9 mouse cellular contexts compared by ENCODE assay signal in genomic region chr6:100074672-100075335, GRCm38 (mm10).
DNase-seq lines count a peak whose midpoint lies in the region; ATAC-seq and TF ChIP-seq lines count a peak whose summit lies in the region.
"Had no signal": no experiment of that assay in that cellular context is flagged by ENCODE, and none has a peak within 500 bp of the region (broad histone marks: within the 10 kb centered on the region; RNA-seq: fewer than 3 reads in every experiment).

No protein-coding gene starts in this region.

- H3K4me2 ChIP-seq in midbrain, embryonic 12.5 days (replicated peaks) = no peak overlapping the region
- H3K4me2 ChIP-seq in midbrain, embryonic 16.5 days (ENCODE audit: low read length) = no peak overlapping the region
- peak overlapping the region; percentile 20; the same call in 1 of the 2 replicates for H3K4me2 ChIP-seq in forebrain, embryonic 13.5 days
- no peak overlapping the region for H3K4me2 ChIP-seq in hindbrain, embryonic 13.5 days
- H3K4me2 ChIP-seq in liver, postnatal 0 days (ENCODE audit: low read depth, low read length) = no peak overlapping the region
- H3K4me2 ChIP-seq in stomach, embryonic 16.5 days (ENCODE audit: low read depth, low read length) = 0 out of 2 replicates have a peak overlapping the region, but pooled peaks have one; percentile 16

- no peak overlapping the region for H3K27ac ChIP-seq in midbrain, embryonic 12.5 days (replicated peaks)
- no peak overlapping the region for H3K27ac ChIP-seq in midbrain, embryonic 16.5 days (ENCODE audit: low read length)
- no peak overlapping the region for H3K27ac ChIP-seq in forebrain, embryonic 13.5 days
- H3K27ac ChIP-seq in hindbrain, embryonic 13.5 days = no peak overlapping the region
- no peak overlapping the region for H3K27ac ChIP-seq in liver, postnatal 0 days (ENCODE audit: low read depth)
- no peak overlapping the region for H3K27ac ChIP-seq in stomach, embryonic 16.5 days (ENCODE audit: low read length)

- peaks cover 24% of the 10 kb centered on the region for H3K27me3 ChIP-seq in midbrain, embryonic 12.5 days
- H3K27me3 ChIP-seq in midbrain, embryonic 16.5 days (ENCODE audit: control insufficient read depth, insufficient read depth, low read depth, low read length) = peaks cover 3% of the 10 kb centered on the region; the same call in 1 of the 2 replicates
- H3K27me3 ChIP-seq in forebrain, embryonic 13.5 days = no peaks in the 10 kb centered on the region
- H3K27me3 ChIP-seq in hindbrain, embryonic 13.5 days = peaks cover 16% of the 10 kb centered on the region
- H3K27me3 ChIP-seq in liver, postnatal 0 days (ENCODE audit: insufficient read depth, low read length) = no peaks in the 10 kb centered on the region
- H3K27me3 ChIP-seq in stomach, embryonic 16.5 days (ENCODE audit: control insufficient read depth, insufficient read depth, low read length) = no peaks in the 10 kb centered on the region

- TF ChIP-seq CTCF in liver, postnatal 0 days (IDR thresholded peaks at IDR 0.05; ENCODE audit: low read depth) = no peak

- peak; percentile 64 for DNase-seq in liver, postnatal 0 days
- DNase-seq in thymus, postnatal 25 days = no peak
- no peak for DNase-seq in cerebellum, adult 9-11 months

- H3K9ac ChIP-seq in midbrain, embryonic 12.5 days (replicated peaks) = no peak overlapping the region
- no peak overlapping the region for H3K9ac ChIP-seq in midbrain, embryonic 16.5 days (ENCODE audit: low read depth, low read length)
- no peak overlapping the region for H3K9ac ChIP-seq in forebrain, embryonic 13.5 days
- no peak overlapping the region for H3K9ac ChIP-seq in hindbrain, embryonic 13.5 days
- no peak overlapping the region for H3K9ac ChIP-seq in liver, postnatal 0 days (replicated peaks)
- H3K9ac ChIP-seq in stomach, embryonic 16.5 days (ENCODE audit: low read length) = no peak overlapping the region

- no peaks in the 10 kb centered on the region for H3K9me3 ChIP-seq in midbrain, embryonic 12.5 days
- H3K9me3 ChIP-seq in midbrain, embryonic 16.5 days (replicated peaks; ENCODE audit: control insufficient read depth, low read length, poor library complexity, severe bottlenecking) = no peaks in the 10 kb centered on the region
- no peaks in the 10 kb centered on the region for H3K9me3 ChIP-seq in forebrain, embryonic 13.5 days (replicated peaks)
- no peaks in the 10 kb centered on the region for H3K9me3 ChIP-seq in hindbrain, embryonic 13.5 days
- H3K9me3 ChIP-seq in liver, postnatal 0 days (ENCODE audit: low read length) = peaks cover 5% of the 10 kb centered on the region
- no peaks in the 10 kb centered on the region for H3K9me3 ChIP-seq in stomach, embryonic 16.5 days (replicated peaks; ENCODE audit: control insufficient read depth, low read length)

- H3K4me3 ChIP-seq in midbrain, embryonic 12.5 days = no peak overlapping the region
- no peak overlapping the region for H3K4me3 ChIP-seq in midbrain, embryonic 16.5 days (ENCODE audit: low read depth, low read length)
- H3K4me3 ChIP-seq in forebrain, embryonic 13.5 days = no peak overlapping the region
- H3K4me3 ChIP-seq in hindbrain, embryonic 13.5 days = no peak overlapping the region
- H3K4me3 ChIP-seq in liver, postnatal 0 days (ENCODE audit: low read depth, low read length) = no peak overlapping the region
- H3K4me3 ChIP-seq in stomach, embryonic 16.5 days (replicated peaks; ENCODE audit: low read length) = no peak overlapping the region
- H3K4me3 ChIP-seq: erythroblast, embryonic 14.5 days had no signal

- no peak for TF ChIP-seq EP300 in liver, postnatal 0 days (IDR thresholded peaks at IDR 0.05; ENCODE audit: low read depth)

- no peaks in the 10 kb centered on the region for H3K36me3 ChIP-seq in midbrain, embryonic 12.5 days
- no peaks in the 10 kb centered on the region for H3K36me3 ChIP-seq in midbrain, embryonic 16.5 days (ENCODE audit: control insufficient read depth, insufficient read depth, low read length)
- no peaks in the 10 kb centered on the region for H3K36me3 ChIP-seq in forebrain, embryonic 13.5 days (ENCODE audit: poor library complexity, severe bottlenecking)
- no peaks in the 10 kb centered on the region for H3K36me3 ChIP-seq in hindbrain, embryonic 13.5 days
- H3K36me3 ChIP-seq in liver, postnatal 0 days (replicated peaks; ENCODE audit: insufficient read depth, low read length) = no peaks in the 10 kb centered on the region
- no peaks in the 10 kb centered on the region for H3K36me3 ChIP-seq in stomach, embryonic 16.5 days (ENCODE audit: control insufficient read depth, insufficient read depth, low read length)

- H3K4me1 ChIP-seq in midbrain, embryonic 12.5 days = peaks cover 11% of the 10 kb centered on the region
- H3K4me1 ChIP-seq in midbrain, embryonic 16.5 days (ENCODE audit: control insufficient read depth, insufficient read depth, low read length) = peaks cover 4% of the 10 kb centered on the region
- H3K4me1 ChIP-seq in forebrain, embryonic 13.5 days = peaks cover 26% of the 10 kb centered on the region
- H3K4me1 ChIP-seq in hindbrain, embryonic 13.5 days (replicated peaks) = peaks cover 38% of the 10 kb centered on the region
- H3K4me1 ChIP-seq in liver, postnatal 0 days (ENCODE audit: insufficient read depth) = peaks cover 4% of the 10 kb centered on the region; the same call in 1 of the 2 replicates
- peaks cover 14% of the 10 kb centered on the region for H3K4me1 ChIP-seq in stomach, embryonic 16.5 days (ENCODE audit: control insufficient read depth, insufficient read depth, low read length)

- WGBS in midbrain, embryonic 12.5 days = 26% methylated on average over 10 of the region's 10 CpGs
- 15% methylated on average over 10 of the region's 10 CpGs for WGBS in midbrain, embryonic 16.5 days
- 13% methylated on average over 10 of the region's 10 CpGs for WGBS in forebrain, embryonic 13.5 days
- 7% methylated on average over 10 of the region's 10 CpGs for WGBS in hindbrain, embryonic 13.5 days
- 27% methylated on average over 10 of the region's 10 CpGs for WGBS in liver, postnatal 0 days (ENCODE audit: insufficient replicate concordance)
- WGBS in stomach, embryonic 16.5 days = 10% methylated on average over 10 of the region's 10 CpGs

- ATAC-seq in midbrain, embryonic 12.5 days (ENCODE audit: low FRiP score, low read depth) = 0 out of 2 replicates have a peak, but pooled peaks have one; percentile 19
- no peak; the same call in 1 of the 2 replicates for ATAC-seq in midbrain, embryonic 16.5 days
- peak; percentile 61; the same call in 1 of the 2 replicates for ATAC-seq in forebrain, embryonic 13.5 days
- peak; percentile 59; the same call in 1 of the 2 replicates for ATAC-seq in hindbrain, embryonic 13.5 days (ENCODE audit: low FRiP score)
- ATAC-seq in liver, postnatal 0 days = peak; percentile 51; the same call in 1 of the 2 replicates
- peak; percentile 52; the same call in 1 of the 2 replicates for ATAC-seq in stomach, embryonic 16.5 days (ENCODE audit: insufficient read depth, low FRiP score)

Comparison
In these comparisons a context has a peak if more than half of its experiments do, and no peak if none do; other contexts are left out.
1. H3K4me2 ChIP-seq: peak in forebrain, embryonic 13.5 days (single experiment) and stomach, embryonic 16.5 days (single experiment); none in midbrain, embryonic 12.5 days (single experiment), midbrain, embryonic 16.5 days (single experiment), hindbrain, embryonic 13.5 days (single experiment) and liver, postnatal 0 days (single experiment).